Mouse (Mus musculus) brain, embryonic 14.5 days (tissue): Measurements from ENCODE around the gene Pdpn.

Experiments used
- CTCF ChIP-seq: fragments of 200-500 bp; IDR thresholded peaks from 2 replicates; pipeline ENCODE4 v1.5.1; 2012; ENCODE audit warnings: inconsistent platforms, mild to moderate bottlenecking, moderate library complexity, borderline replicate concordance; ENCODE audit not compliant: insufficient read depth, insufficient read length; ENCODE audit errors: extremely low read depth
- POLR2A ChIP-seq: fragments of 200-500 bp; IDR thresholded peaks from 2 replicates; pipeline ENCODE4 v1.6.1; 2012; ENCODE audit warnings: mild to moderate bottlenecking, inconsistent platforms, borderline replicate concordance; ENCODE audit not compliant: poor library complexity, insufficient read depth, insufficient read length, severe bottlenecking; ENCODE audit errors: extremely low read depth

DNA sequence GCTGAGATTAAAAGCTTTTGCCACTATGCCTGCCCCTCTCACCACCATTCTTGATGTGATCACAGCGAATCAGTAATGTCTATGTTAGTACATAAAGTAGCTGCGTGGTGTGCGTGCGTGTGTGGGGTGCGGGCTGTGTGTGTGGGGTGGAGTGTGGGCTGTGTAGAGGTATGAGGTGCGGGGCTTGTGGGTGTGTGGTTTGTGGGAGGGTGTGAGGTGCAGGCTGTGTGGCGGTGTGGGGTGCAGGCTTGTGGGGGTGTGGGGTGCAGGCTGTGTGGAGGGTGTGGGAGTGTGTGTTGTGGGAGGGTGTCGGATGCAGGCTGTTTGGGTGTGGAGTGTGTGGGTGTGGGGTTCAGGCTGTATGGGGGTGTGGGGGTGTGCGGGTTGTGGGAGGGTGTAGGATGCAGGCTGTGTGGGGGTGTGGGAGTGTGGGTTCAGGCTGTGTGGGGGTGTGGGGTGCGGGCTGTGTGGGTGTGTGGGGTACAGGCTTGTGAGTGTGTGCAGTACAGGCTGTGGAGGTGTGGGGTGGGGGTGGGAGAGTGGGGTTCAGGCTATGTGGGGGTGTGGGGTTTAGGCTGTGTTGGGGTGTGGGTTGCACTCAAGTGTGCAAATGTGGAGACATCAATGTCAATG lies 67.5 kb downstream of the Pdpn start:
- TF ChIP-seq POLR2A, result no peak
- no peak for TF ChIP-seq CTCF
